10 mouse cellular contexts compared by ENCODE assay signal in genomic region chr10:62557736-62558135, GRCm38 (mm10). TPM values are rescaled to one million over a fixed set of nuclear protein-coding genes. Genes with fewer than 3 reads are reported as not detected.
A peak's percentile ranks its signal among the peaks of the same experiment; 100 is the strongest.
DNase-seq lines count a peak whose midpoint lies in the region; ATAC-seq and TF ChIP-seq lines count a peak whose summit lies in the region.
"Had no signal": no experiment of that assay in that cellular context is flagged by ENCODE, and none has a peak within 500 bp of the region (broad histone marks: within the 10 kb centered on the region; RNA-seq: fewer than 3 reads in every experiment).

No protein-coding gene starts in this region.

- H3K36me3 ChIP-seq in intestine, postnatal 0 days (ENCODE audit: control insufficient read depth, insufficient read depth) = peaks cover 35% of the 10 kb centered on the region
- H3K36me3 ChIP-seq in intestine, embryonic 15.5 days = peaks cover 21% of the 10 kb centered on the region
- H3K36me3 ChIP-seq in E14TG2a.4 (ENCODE audit: insufficient read depth, low read length) = peaks cover 44% of the 10 kb centered on the region
- peaks cover 62% of the 10 kb centered on the region for H3K36me3 ChIP-seq in embryonic facial prominence, embryonic 10.5 days (replicated peaks)
- peaks cover 59% of the 10 kb centered on the region for H3K36me3 ChIP-seq in limb, embryonic 10.5 days

- DNase-seq in 3134 (ENCODE audit: extremely low read depth, insufficient read length, low spot score) (peak; percentile 20), MN1 (ENCODE audit: low spot score) (no peak)
- peak; percentile 16 for DNase-seq in embryonic facial prominence, embryonic 10.5 days (ENCODE audit: low spot score)
- no peak for DNase-seq in limb, embryonic 10.5 days (ENCODE audit: low spot score)
- no peak for DNase-seq in left cerebral cortex, adult 8-10 months (ENCODE audit: low spot score in 2 of 2)
- DNase-seq: kidney, postnatal 4 days; lung, postnatal 10 days had no signal

- H3K9ac ChIP-seq in intestine, postnatal 0 days (ENCODE audit: low read depth, low read length) = no peak overlapping the region
- H3K9ac ChIP-seq in intestine, embryonic 15.5 days = no peak overlapping the region

- no peaks in the 10 kb centered on the region for H3K27me3 ChIP-seq in intestine, postnatal 0 days (replicated peaks; ENCODE audit: control insufficient read depth, insufficient read depth, low read length)
- no peaks in the 10 kb centered on the region for H3K27me3 ChIP-seq in intestine, embryonic 15.5 days (replicated peaks)
- no peaks in the 10 kb centered on the region for H3K27me3 ChIP-seq in E14TG2a.4 (ENCODE audit: insufficient read depth, low read length)
- no peaks in the 10 kb centered on the region for H3K27me3 ChIP-seq in embryonic facial prominence, embryonic 10.5 days (replicated peaks; ENCODE audit: low read depth, poor library complexity, severe bottlenecking)
- H3K27me3 ChIP-seq in limb, embryonic 10.5 days (ENCODE audit: low read depth, poor library complexity, severe bottlenecking) = no peaks in the 10 kb centered on the region

- H3K4me1 ChIP-seq in intestine, postnatal 0 days (replicated peaks; ENCODE audit: control insufficient read depth, insufficient read depth, low read length) = no peaks in the 10 kb centered on the region
- no peaks in the 10 kb centered on the region for H3K4me1 ChIP-seq in intestine, embryonic 15.5 days (replicated peaks)
- peaks cover 7% of the 10 kb centered on the region for H3K4me1 ChIP-seq in E14TG2a.4 (replicated peaks; ENCODE audit: low read depth, low read length)
- H3K4me1 ChIP-seq in embryonic facial prominence, embryonic 10.5 days = peaks cover 5% of the 10 kb centered on the region; the same call in 1 of the 2 replicates
- H3K4me1 ChIP-seq in limb, embryonic 10.5 days = no peaks in the 10 kb centered on the region

- no peak for ATAC-seq in intestine, postnatal 0 days
- no peak for ATAC-seq in intestine, embryonic 15.5 days

- H3K27ac ChIP-seq in intestine, postnatal 0 days (ENCODE audit: low read depth, low read length) = no peak overlapping the region
- no peak overlapping the region for H3K27ac ChIP-seq in intestine, embryonic 15.5 days
- no peak overlapping the region for H3K27ac ChIP-seq in embryonic facial prominence, embryonic 10.5 days (replicated peaks)
- H3K27ac ChIP-seq in limb, embryonic 10.5 days = no peak overlapping the region

- no peak overlapping the region for H3K4me2 ChIP-seq in intestine, postnatal 0 days (replicated peaks; ENCODE audit: low read depth)
- H3K4me2 ChIP-seq in intestine, embryonic 15.5 days (replicated peaks) = no peak overlapping the region

- WGBS in intestine, postnatal 0 days = 91% methylated on average over 1 of the region's 1 CpGs
- 97% methylated on average over 1 of the region's 1 CpGs for WGBS in intestine, embryonic 15.5 days
- 90% methylated on average over 1 of the region's 1 CpGs for WGBS in embryonic facial prominence, embryonic 10.5 days
- 90% methylated on average over 1 of the region's 1 CpGs for WGBS in limb, embryonic 10.5 days

- no peaks in the 10 kb centered on the region for H3K9me3 ChIP-seq in intestine, postnatal 0 days (ENCODE audit: control insufficient read depth)
- no peaks in the 10 kb centered on the region for H3K9me3 ChIP-seq in intestine, embryonic 15.5 days
- H3K9me3 ChIP-seq in E14TG2a.4 (ENCODE audit: low read length) = no peaks in the 10 kb centered on the region
- H3K9me3 ChIP-seq in embryonic facial prominence, embryonic 10.5 days = no peaks in the 10 kb centered on the region
- H3K9me3 ChIP-seq in limb, embryonic 10.5 days (replicated peaks) = no peaks in the 10 kb centered on the region

- H3K4me3 ChIP-seq in intestine, postnatal 0 days (ENCODE audit: low read depth, low read length) = no peak overlapping the region
- no peak overlapping the region for H3K4me3 ChIP-seq in intestine, embryonic 15.5 days (replicated peaks)
- H3K4me3 ChIP-seq in E14TG2a.4 (replicated peaks; ENCODE audit: low read length) = no peak overlapping the region
- no peak overlapping the region for H3K4me3 ChIP-seq in embryonic facial prominence, embryonic 10.5 days
- no peak overlapping the region for H3K4me3 ChIP-seq in limb, embryonic 10.5 days

- TF ChIP-seq CTCF in intestine, postnatal 0 days (IDR thresholded peaks at IDR 0.05; ENCODE audit: low read depth) = peak; percentile 67
- TF ChIP-seq CTCF in E14TG2a.4 (conservative IDR thresholded peaks at IDR 0.05; ENCODE audit: low read length) = peak; percentile 57

RNA-seq across cellular contexts. Expression of gene Kif1bp, which starts 20.5 kb away (rescaled TPM):
- 21.7 and 23.2 TPM in 2 replicates for polyA plus RNA-seq in intestine, postnatal 0 days (2015; fragmentation: Nextera tagmentation; extraction: Ambion mirVana)
- 29.7 and 30.2 TPM in 2 replicates for polyA plus RNA-seq in intestine, embryonic 15.5 days (2015; fragmentation: Nextera tagmentation; extraction: Ambion mirVana)
- polyA plus RNA-seq in embryonic facial prominence, embryonic 10.5 days (2016; fragmentation: Nextera tagmentation; extraction: Ambion mirVana) = 34.3 and 35.5 TPM in 2 replicates
- polyA plus RNA-seq in limb, embryonic 10.5 days (2016; fragmentation: Nextera tagmentation; extraction: Ambion mirVana) = 31.3 and 40.2 TPM in 2 replicates
- total RNA-seq in left cerebral cortex, adult 8-10 months (2022) = 100 to 1,000 TPM; 161 to 183 (median 170) TPM

RNA-seq across cellular contexts. Expression of gene Srgn, which starts 30.5 kb away (rescaled TPM):
- 18.9 and 21.6 TPM in 2 replicates for polyA plus RNA-seq in intestine, postnatal 0 days (2015; fragmentation: Nextera tagmentation; extraction: Ambion mirVana)
- polyA plus RNA-seq in intestine, embryonic 15.5 days (2015; fragmentation: Nextera tagmentation; extraction: Ambion mirVana) = 11.6 and 15.4 TPM in 2 replicates
- polyA plus RNA-seq in embryonic facial prominence, embryonic 10.5 days (2016; fragmentation: Nextera tagmentation; extraction: Ambion mirVana) = 2.0 and 3.3 TPM in 2 replicates
- polyA plus RNA-seq in limb, embryonic 10.5 days (2016; fragmentation: Nextera tagmentation; extraction: Ambion mirVana) = 2.4 and 2.5 TPM in 2 replicates
- 10 to 100 TPM in 2 of 4 experiments, 1 to 10 TPM in 2; 7.4 to 18.7 (median 11.6) TPM for total RNA-seq in left cerebral cortex, adult 8-10 months (2022)

RNA-seq across cellular contexts. Expression of gene Ddx21, which starts 44.3 kb away (rescaled TPM):
- 9.6 and 11.1 TPM in 2 replicates for polyA plus RNA-seq in intestine, postnatal 0 days (2015; fragmentation: Nextera tagmentation; extraction: Ambion mirVana)
- 21.6 and 22.1 TPM in 2 replicates for polyA plus RNA-seq in intestine, embryonic 15.5 days (2015; fragmentation: Nextera tagmentation; extraction: Ambion mirVana)
- 35.1 and 36.7 TPM in 2 replicates for polyA plus RNA-seq in embryonic facial prominence, embryonic 10.5 days (2016; fragmentation: Nextera tagmentation; extraction: Ambion mirVana)
- polyA plus RNA-seq in limb, embryonic 10.5 days (2016; fragmentation: Nextera tagmentation; extraction: Ambion mirVana) = 33.3 and 42.1 TPM in 2 replicates
- total RNA-seq in left cerebral cortex, adult 8-10 months (2022) = 10 to 100 TPM; 18.6 to 21.8 (median 19.5) TPM

Comparison
In these comparisons a context has a peak if more than half of its experiments do, and no peak if none do; other contexts are left out.
1. DNase-seq: peak in 3134 (single experiment) and embryonic facial prominence, embryonic 10.5 days (single experiment); none in MN1 (single experiment), limb, embryonic 10.5 days (single experiment) and left cerebral cortex, adult 8-10 months (0 of 2).